Mouse (Mus musculus) right cerebral cortex, postnatal 4 days (tissue): ENCODE measurements around the gene Nubp1.
A peak's percentile ranks its signal among the peaks of the same experiment; 100 is the strongest.

Source experiments
- DNase-seq: peaks from one replicate; pipeline ENCODE4 v3.0.0-alpha.2; 2022

The Nubp1 gene

DNA sequence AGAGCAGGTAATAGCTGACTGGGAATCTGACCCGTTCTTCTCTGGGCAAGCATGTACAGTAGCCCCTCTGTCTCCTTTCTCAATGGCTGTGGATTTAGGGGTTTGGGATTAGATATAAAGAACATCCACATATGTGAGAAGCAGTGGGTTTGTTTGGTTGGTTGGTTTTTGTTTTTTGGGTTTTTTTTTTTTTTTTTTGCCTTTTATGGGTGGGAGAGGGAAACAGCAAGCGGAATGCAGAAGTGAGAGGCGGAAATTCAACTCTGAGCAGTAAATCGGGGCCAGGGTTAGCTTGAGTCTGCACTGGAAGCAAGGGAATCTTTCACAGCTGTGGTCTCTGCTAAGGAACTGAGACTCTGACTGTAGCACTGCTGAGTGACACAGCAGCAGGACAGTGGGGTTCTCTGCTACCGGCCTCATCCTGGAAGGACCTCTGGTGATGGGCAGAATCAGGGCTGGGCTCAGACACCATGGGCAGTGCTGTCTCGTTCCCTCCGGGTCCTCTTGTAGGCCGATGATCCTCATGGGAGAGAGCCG, 6.0 kb downstream of the Nubp1 start:
- DNase-seq: no peak

DNA sequence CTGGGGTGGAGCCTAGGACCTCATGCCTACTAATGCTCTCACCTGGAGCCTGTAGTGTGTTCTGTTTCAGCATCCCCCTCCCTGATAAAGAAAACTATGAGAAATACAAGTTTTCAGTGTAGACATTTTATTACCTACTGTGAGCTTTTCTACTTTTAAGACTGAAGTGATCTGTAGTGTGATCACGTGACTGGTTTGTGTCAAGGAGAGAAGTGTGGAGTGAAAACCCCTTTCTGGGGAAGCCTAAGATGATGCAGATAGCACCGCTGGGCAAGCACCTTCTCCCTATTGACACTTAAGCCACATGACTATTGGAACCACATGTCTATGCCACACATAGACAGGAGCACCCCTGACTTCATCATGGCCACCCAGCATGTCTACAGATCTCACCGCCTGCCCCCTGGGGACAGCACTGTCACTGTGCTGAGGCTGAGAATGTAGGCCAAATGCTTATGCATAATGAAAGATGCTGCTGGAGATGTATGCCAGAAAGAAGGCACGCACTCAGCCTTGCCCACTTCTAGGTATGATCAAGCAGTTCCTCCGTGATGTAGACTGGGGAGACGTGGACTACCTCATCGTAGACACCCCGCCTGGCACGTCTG, 8.8 kb downstream of the Nubp1 start:
- DNase-seq: no peak

DNA sequence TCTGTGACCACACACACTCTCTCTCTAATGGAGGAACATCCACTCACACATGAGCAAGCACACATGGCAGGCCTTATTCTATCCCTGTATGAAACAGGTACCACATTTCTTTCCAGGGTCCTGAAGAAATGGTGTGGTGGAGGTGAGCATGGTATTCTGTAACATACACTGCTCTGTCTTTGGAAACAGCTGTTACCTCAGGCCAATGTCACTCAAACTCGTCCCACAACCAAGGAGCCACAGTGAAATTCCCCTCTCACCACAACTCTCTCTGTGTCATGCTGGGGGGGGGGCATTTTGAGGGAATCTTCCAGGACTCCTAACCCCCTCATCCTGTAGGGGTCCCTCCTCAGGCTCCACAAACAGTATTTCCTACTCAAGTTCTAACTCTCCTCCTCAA, 20.2 kb downstream of the Nubp1 start:
- DNase-seq: no peak

DNA sequence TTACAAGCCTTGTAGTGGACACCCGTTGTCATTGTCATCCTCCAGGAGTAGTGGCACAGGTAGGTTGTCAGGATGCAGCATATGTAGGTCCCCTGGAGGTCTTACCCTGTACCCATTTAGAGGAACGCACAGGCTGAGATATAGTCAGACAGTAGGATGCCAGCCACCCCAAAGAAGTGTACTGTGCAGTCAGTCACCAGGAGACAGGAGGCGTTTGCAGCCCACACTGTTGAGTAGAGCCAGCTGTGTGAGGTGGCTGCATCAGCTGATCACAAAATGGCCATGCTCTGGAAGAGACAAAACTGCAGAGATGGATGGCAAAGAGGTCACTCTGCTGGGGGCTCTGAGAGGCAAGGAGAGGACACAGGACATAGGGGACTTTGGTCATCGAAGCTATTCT, 20.6 kb downstream of the Nubp1 start:
- no peak for DNase-seq

DNA sequence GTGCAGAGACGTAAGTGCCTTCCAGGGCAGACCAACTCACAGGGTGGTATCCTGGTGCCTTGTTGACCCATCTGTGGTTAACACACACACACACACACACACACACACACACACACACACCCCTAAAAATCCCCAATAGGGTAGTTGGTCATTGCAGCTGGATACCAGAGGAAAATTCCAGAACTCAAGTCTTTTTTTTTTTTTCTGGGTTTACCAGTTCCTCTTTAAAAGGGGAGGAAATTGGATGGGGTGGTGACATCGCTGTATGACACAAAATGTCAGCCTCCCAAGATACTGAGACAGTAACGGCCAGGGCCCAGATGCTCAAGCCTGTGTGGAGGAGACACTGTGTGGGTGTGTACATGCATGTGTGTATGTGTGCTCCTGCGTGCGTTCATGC, 21.6 kb downstream of the Nubp1 start:
- DNase-seq: no peak

DNA sequence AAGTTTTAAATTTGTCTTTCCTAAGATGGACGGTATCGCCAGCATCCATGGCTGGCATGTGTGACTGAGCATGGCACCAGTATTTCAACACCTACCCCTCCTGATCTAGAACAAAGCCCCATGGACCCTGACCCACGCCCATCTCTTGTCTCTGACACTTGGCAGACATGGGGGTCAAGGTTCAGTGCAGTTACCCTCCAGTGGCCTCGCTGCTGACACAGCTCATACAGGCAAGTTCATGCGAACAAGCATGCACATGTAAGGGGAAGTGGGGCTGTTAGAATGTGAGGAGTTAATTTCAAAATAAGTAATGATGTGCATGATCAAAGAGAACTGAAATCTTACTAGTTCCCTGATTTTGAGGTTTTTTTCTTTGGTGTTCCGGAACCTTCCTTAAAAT, 24.4 kb downstream of the Nubp1 start:
- DNase-seq: no peak

DNA sequence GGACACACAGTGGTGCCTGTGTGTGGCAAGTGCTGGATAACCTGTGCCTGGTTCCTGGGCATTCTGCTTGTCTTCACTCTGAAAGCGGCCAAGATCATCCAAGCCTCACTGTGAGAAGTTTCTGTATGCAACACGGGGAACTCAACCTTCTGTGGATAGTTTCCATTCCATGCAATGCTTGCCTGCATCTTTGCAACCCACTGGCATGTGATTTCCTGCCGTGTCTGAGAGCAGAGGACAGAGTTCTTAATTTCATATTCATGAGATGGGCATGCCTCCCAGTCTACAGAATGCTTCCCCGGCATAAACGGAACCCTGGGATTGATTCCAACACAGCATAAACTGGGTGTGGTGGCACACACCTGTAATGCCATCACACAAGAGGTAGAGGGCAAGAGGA, 26.3 kb downstream of the Nubp1 start:
- DNase-seq: no peak

DNA sequence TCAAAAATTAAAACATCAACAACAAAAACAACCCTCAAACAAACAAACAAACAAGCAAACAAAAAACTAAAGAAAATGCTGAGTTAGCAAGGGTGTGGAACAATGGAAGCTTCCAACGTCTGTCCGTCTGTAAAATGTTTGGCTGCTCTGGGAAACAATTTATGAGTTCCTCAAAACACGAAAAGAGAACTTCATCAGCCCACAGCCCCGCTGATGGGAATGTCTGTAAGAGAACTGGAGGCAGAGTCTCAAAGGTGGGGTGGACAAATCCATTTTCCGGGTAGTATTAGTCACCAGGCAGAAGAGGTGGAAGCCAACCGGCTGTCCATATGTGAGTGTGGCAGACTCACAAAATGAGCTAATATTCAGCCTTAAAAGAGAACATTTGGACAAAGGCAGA, 29.6 kb downstream of the Nubp1 start:
- DNase-seq: no peak

DNA sequence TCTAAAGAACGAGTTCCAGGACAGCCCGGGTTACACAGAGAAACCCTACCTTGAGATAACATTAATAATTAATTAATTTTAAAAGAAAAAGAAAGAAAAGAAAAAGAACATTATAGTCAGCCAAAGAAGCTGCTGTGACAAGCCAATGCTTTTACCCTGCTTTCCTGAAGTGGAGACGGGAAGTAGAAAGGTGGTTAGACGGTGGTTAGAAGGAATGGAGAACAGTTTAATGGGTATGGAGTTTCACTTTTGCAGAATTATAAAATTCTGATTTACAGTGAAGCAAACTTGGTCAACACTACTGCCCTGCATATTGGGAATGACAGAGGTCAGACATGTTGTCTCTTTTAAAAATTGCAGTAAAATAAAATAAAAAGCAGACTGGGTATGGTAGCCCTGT, 30.0 kb downstream of the Nubp1 start:
- DNase-seq: no peak

DNA sequence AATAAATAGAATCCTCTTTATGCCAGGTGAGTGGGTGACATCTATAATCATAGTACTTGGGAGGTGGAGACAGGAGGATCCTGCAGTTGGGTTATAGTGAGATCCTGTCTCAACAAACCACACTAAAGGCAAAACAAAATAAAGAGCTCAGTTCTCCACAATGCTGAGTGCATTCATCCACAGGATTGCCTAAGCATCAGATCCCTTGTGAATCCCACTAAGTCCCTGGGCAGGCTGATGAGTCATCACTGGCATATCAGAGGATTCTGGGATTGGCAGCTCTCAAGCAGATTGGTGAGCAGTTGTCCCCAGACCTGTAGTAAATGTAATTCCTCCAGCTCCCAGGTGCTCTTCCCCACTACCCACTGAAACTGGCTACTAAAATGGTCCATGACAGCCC, 32.0 kb downstream of the Nubp1 start:
- DNase-seq: no peak

DNA sequence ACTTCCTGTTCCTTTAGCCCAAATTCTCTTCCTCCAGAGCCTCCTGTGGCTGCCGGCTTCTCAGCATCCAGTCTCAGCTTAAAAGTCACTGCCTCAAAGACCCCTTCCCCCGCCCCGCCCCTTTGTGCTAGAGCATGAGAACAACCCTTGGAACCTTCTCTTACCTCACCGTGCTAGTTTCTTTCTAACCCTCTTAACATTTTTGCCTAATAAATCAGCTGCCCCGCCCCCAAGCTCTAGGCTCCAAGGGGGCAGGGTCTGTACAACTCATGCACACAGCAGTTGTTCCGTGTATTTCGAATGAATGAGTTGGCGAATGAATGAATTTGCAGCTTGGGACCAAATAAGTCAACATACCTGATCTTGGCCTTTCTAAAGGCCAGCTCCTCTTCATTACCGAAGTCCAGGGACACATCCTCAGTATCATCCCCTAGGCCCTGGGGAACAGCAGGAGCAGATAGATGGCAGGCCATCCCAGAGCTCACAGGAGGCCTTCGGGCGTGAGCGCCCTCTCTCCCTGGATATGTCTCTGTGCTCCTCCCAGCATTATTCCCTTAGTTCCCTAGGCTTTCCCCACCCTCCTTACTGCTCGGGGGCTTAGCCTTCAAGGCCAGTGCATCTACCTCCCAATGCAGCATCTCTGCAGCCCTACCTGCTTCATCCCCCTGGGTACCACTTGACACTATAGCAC, 35.0 kb downstream of the Nubp1 start:
- DNase-seq: peak; percentile 24

DNA sequence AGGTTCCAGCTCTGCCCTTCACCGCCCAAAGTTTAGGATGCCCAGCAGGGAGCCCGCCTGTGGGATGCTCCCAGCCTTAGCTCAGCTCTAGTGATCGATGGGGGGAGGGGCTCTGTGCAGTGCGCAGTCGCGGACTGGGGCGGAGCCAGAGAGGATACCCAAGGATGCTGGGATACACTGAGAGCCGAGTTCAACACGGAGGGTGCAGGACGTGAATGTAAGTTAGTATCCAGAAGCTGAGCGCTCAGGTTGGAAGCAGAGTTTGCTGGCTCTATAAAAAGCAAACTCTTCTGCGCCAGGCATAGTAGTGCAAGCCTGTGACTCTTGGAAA, 35.5 kb downstream of the Nubp1 start, which contains the start of gene Tvp23a:
Gene Tvp23a, minus strand, starts transcription at position 99 of the 331 bp plus-strand sequence.
- peak; percentile 92 for DNase-seq

DNA sequence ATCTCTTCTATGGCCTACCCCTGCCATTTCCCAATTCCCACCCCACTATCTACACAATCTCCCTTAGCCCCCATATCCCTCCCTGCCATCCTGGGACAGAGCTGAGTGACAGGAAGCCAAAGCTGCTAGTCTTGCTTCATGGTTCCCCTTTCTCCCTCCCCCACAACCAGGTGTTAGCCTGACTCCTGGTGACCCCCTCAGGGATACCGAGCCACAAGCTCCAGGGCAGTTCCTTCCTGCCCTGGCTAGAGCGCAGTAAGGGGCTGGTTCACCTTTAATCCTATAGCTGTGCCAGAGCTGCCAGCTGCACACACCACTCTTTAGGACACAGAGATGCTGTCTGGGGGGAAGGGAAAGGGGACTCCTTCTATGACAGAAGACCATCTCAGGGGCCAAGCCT, 36.0 kb downstream of the Nubp1 start:
- DNase-seq: no peak

DNA sequence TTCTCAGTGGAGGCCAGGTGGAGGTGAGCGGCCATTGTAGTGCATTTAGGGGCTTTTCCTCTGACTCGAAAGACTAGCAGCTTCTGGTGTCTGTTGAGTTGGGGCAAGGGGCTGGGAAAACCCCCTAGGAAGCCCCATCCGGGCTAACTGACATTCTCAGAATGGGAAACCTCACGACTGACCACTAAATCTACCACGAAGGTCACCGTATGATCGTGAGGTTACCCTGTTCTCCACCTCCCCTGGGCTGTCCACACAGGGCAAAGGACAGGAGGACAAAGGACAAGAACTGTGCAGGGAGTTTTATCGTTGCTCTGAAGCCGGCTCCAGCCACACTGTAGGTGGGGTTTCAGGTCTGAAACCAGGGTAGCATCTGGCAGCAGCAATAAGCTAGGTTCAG, 37.2 kb downstream of the Nubp1 start:
- no peak for DNase-seq

DNA sequence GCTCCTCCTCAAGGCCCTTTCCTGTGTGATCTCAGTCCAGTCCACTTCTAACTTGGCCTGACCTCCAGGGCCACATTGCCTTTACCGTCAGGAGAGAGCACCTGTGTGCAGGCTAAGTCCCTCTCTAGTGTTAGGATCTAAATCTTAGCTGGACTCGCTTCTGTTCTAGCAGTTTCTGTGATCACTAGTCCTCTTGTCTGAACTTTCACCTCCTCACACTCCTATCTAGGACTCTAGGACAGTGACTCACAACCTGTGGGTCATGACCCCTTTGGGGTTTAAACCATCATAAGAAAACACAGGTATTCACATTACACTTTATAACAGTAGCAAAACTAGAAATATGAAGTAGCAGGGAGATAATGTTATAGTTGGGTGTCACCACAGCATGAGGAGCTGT, 40.2 kb downstream of the Nubp1 start:
- DNase-seq: no peak

DNA sequence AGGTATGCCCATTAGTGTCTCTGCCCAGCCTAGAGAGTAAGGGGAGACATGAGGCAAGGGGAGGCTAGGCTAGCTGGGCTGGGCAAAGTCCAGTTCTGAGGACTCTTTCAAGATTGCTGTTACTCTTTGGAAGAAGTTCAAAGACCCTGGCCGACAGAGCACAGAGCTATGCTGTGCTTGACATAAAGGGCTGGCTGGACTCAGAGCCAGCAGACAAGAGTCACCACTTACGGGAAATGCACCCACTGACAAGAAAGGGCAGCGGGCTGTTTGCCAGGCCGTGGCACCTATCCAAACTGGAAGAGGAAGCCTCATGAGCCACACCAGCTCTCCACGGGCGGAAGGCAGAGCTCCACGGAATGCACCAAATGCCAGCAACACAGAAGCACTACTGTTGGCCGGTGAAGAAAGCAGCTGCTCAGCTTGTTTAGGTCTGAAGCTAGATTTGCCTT, 40.7 kb downstream of the Nubp1 start:
- DNase-seq: peak; percentile 87

DNA sequence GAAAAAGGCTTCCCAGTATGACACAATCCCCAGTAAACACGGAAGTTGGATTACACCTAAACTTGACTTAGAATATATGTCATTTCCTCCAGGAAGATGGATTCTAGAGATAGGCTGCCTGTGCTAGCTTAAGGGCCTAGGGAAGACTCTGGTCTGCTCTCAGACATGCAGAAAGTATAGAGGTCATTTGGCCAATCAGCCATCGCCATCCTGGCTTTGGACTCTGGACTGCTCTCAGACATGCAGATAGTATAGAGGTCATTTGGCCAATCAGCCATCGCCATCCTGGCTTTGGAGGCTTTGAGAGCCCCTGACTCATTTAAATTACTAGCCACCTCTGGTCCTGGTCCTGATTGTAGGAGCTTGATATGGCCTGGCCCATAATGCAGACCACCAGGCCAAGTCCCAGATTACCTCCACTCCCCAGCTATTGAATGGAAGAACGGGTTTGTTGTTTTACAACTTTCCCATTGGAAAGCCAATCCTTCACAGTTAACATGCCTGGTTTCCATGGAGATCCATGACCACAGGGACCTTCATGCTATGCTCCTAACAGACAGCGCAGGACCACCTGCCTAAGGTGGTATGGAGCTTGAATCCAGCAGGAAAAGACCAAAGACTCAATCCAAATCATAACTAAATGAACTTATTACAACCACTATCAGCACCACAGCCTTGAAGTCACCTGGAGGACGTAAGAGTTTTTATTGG, 42.3 kb downstream of the Nubp1 start:
- no peak for DNase-seq

DNA sequence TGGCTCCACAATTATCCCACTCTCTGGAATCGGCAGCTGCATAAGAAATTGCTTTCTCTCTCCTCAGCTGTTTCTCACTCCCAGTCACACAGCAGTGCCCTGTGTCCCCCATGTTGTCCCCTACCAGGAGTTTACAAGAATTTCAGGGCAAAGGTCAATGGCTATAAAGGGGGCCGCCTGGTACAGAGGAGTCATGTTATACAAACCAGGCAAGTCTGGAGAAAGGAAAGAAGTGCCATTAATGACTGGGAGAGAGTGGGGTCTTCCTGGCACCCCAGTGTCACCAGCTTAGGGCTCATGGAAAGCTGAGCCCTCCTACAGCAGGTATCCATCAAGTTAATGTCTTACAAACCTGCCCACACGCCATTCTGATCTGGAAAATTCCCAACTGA, 42.8 kb downstream of the Nubp1 start:
- no peak for DNase-seq

DNA sequence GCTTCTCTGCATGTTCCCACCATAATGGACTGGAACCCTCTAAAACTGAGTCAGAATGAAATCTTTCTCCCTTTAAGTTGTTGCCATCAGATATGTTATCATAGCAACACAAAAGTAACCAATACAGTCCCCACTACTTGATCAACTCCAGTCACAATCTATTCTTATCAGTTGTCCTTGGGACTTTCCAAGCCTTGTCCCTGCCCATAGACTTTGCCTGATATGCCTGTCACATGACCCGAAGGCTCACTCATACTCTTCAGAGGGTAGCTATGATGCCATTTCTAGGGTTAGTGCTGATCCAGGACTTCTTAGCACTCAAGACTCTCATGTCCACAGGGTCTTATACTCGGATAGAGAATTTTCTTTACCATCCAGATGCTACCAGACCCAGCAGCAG, 48.4 kb downstream of the Nubp1 start:
- no peak for DNase-seq

DNA sequence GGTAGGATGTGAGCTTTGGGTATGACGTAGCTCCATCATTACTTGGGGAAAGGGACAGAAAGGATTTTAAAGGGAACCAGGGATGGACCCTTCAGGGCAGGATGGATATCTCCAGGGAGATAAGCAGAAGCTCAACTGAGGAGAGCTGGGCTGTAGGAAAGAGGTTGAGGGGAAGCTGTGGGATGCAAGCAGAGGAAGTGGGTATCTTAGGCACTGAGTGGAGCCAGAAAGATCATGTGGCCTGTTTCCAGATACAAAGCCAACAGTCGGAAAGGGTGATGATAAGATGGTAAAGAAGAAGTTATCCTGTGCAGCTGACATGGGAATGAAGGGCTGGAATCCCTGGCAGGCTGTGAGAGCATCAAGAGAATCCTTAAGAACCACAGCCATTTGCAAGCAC, 49.4 kb downstream of the Nubp1 start:
- no peak for DNase-seq

DNA sequence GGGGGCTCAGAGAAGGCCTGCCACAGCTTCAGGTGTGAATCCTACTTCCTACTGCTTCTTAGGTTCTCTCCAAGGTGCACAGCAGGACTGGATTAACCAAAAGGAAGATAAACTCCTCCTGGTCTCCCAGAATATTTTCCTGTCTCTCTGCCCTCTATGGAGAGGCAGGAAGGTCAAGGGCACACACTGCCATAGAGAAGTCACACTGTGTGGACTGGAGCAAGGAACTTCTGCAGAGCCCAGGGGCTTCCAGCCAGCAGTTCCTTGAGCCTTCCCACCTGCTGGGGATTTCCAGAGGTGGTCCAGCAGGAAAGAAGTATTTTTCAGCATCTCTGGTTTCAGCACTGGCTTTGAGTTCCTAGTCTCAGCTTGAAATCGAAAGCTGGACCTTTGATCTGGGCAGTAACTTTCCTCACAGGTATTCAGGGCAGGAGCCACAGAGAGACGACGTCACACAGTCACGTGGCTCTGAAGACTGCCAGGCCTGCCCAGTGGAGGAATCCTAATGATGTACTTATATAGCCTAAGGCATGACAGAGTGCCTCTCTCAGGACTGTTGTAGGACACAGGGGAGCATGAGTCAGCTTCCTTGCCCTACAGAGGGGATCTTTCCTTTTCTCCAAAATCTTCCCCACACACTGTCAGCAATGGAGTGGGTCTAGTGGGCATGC, 53.4 kb downstream of the Nubp1 start:
- no peak for DNase-seq

DNA sequence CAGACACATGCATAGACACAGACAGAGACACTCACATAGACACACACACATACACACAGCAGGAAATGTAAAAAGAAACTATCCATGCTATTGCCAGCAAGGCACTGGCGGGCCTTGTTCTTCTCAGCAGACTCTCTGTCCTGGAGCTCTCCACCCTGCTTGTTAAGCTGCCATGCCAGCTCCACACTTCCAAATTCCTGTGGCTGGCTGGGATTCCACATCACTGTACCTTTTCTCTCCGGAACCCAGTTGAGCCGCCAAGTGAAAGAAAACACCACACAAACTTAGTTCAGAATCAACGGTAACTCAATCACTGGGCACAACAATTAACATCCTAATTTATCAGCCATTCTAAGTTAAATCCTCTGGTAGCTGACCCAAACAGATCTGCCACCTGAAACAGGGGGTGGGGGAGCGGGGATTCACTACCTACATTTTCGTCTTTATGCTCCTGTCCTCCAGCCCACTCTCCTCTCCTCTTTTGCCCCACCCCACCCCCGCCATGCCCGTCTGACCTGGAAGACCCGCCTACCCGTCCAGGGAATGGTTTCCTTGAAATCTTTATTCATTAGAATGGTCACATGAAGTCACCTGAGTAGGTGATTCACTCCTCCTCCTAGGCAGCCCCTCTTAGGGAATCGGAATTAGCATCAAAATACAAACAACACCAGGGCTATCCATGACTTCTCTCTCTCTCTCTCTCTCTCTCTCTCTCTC, 55.8 kb downstream of the Nubp1 start:
- no peak for DNase-seq

DNA sequence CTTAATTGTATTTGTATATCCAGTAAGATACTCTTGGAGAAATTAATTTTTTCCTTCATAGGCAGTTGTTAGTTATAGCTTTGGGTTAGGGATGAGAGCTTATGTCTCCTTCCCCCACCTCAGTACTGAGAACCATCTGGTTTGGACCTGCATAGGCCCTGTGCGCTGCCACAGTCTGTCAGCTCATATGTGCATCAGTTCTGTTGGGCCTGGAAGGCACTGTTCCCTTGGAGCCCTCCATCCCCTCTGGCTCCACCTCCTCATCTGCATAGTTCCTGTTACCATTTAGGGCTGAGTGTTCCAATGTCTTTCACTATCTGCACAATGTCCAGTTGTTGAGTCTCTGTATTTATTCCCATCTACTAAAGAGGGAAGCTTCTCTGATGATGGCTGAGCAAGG, 56.5 kb downstream of the Nubp1 start:
- no peak for DNase-seq
